Mouse (Mus musculus): ENCODE data around the gene Gjc3.

The Gjc3 gene

DNA sequence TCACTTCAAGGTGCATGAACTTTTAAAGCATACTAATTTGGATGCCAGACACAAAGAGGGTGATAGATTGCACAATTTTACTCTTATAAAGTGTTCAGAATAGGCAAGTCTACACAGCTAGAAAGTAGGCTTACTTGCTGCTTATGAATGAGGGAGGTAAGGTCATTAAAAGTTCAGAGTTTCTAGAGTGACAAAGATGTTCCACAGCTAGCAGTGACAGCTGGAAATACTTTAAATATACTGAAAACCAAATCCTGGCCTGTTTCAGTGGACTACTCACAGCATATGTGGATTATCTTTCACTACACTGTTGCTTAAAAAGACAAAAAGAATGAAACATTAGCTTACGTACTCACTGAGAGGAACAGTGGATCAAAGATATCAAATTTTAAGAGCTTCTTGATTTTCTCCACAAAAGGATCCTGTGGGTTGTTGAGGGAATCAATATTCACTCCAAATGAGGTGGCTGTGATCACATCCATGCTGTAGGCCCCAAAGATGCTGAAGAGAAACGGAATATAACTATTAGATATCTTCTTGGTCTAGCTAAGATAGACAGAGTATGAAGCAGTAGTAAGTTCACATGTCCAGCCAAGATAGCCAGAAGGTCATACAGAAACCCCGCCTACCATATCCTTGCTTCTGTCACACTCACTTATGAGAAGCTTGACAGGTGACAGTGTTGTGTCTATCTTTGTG is 53.2 kb downstream of the Gjc3 start:
- DNase-seq (ENCODE audit: low spot score): no peak

Data from c-Kit-positive CD71-positive TER-119-positive erythroid progenitor cells, embryonic 14.5 days (primary cell).